Mouse (Mus musculus) heart, embryonic 11.5 days (tissue): ENCODE results near the gene Foxo3. TPM values are rescaled to one million over a fixed set of nuclear protein-coding genes. Genes with fewer than 3 reads are reported as not detected.

Experiments
- ATAC-seq: fragments of 200-750 bp; cut with Nextera tagmentation; replicated peaks from 2 replicates; pipeline ENCODE4 v1.8.0; 2017; ENCODE audit warnings: moderate library complexity; ENCODE audit not compliant: insufficient number of reproducible peaks, low FRiP score, low TSS enrichment
- H3K27ac ChIP-seq: fragments of 300-500 bp; sonication (generic); 2 replicates; pipeline ENCODE4 v1.5.1; 2014; ENCODE audit warnings: mild to moderate bottlenecking, low read depth, low read length
- H3K27me3 ChIP-seq: fragments of 300-500 bp; sonication (generic); 2 replicates; pipeline ENCODE4 v1.6.1; 2014; ENCODE audit warnings: mild to moderate bottlenecking, low read length, mixed read lengths; ENCODE audit not compliant: control insufficient read depth, insufficient read depth
- H3K36me3 ChIP-seq: fragments of 300-500 bp; sonication (generic); 2 replicates; pipeline ENCODE4 v1.6.1; 2014; ENCODE audit warnings: mild to moderate bottlenecking, low read length, moderate library complexity, mixed read lengths; ENCODE audit not compliant: control insufficient read depth, insufficient read depth
- H3K4me1 ChIP-seq: fragments of 300-500 bp; sonication (generic); 2 replicates; pipeline ENCODE4 v1.6.1; 2014; ENCODE audit warnings: low read length; ENCODE audit not compliant: control insufficient read depth, insufficient read depth
- H3K4me2 ChIP-seq: fragments of 300-500 bp; sonication (generic); 2 replicates; pipeline ENCODE4 v1.6.1; 2014; ENCODE audit warnings: mild to moderate bottlenecking, moderate library complexity
- H3K4me3 ChIP-seq: fragments of 300-500 bp; sonication (generic); 2 replicates; pipeline ENCODE4 v1.5.1; 2014; ENCODE audit warnings: low read depth, low read length
- H3K9ac ChIP-seq: fragments of 300-500 bp; sonication (generic); 2 replicates; pipeline ENCODE4 v1.6.1; 2014; ENCODE audit warnings: mild to moderate bottlenecking, low read depth, low read length, moderate library complexity
- H3K9me3 ChIP-seq: fragments of 300-500 bp; sonication (generic); replicated peaks from 2 replicates; pipeline ENCODE4 v1.6.1; 2016; ENCODE audit warnings: low read length; ENCODE audit not compliant: control insufficient read depth
- WGBS: fragments of 180-500 bp; shearing (Covaris S2); extraction: QIAGEN DNeasy Blood & Tissue Kit; methylation state at CpG from one replicate; pipeline ENCODE4 v1.1.7; 2014; ENCODE audit not compliant: insufficient replicate concordance; 5-methylcytosine and 5-hydroxymethylcytosine counted together
- polyA plus RNA-seq: library from polyadenylated mRNA; unstranded; fragments of >200 nt; fragmentation: Nextera tagmentation; extraction: Ambion mirVana; gene quantifications from 2 replicates; pipeline ENCODE4 v1.2.1, GENCODE M21; 2014

Gene Foxo3
- polyA plus RNA-seq, 1 experiment from 2014 or later, result 7.3 TPM

DNA sequence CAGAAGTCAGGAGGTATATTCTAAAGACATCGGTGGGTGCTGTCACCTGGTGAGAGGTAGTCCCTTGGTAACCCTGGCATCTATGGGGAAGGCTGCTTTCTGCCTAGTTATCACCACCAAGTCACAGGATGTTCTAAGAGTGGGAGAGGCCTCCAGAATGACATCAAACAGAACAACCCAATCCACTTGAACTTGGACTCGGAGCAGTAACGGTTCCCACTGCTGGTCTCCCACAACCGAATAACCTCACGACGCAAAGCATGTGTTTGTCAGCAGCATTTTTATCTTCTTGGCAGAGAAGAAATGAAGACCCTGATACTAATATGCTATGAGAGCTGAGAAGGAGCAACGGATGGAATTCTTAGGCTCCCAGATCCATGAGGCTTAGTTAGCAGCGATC, 87.5 kb downstream of the Foxo3 start:
- no peak overlapping the region for H3K9ac ChIP-seq
- no peak overlapping the region for H3K4me3 ChIP-seq
- peaks cover 13% of the 10 kb centered on the region for H3K36me3 ChIP-seq
- 62% methylated on average over 8 of the region's 8 CpGs for WGBS
- H3K27ac ChIP-seq, result no peak overlapping the region
- H3K4me2 ChIP-seq, result no peak overlapping the region
- H3K4me1 ChIP-seq, result peaks cover 47% of the 10 kb centered on the region
- no peaks in the 10 kb centered on the region for H3K27me3 ChIP-seq
- no peak for ATAC-seq
- H3K9me3 ChIP-seq, result no peaks in the 10 kb centered on the region

DNA sequence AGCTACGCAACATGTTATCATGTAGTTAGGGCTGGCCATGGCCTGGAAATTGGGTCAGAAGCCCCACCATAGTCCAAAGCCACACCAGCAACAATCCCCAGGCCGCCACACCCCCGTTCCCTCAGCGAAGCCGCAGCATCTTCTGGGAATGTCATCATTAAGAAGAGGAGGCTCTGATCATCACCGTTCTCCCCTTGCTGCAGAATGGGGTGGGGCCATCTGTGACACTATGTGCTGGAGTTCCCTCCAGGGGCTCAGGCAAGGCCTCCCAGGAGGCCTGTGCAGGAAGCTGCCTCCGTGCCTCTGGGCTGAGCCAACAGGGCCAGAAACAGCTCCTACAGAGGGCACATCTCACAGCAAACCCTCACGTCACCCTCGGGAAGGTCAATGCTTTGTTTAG, 88.5 kb downstream of the Foxo3 start:
- Histone ChIP-seq H3K27me3 (no peaks in the 10 kb centered on the region), H3K4me1 (peaks cover 40% of the 10 kb centered on the region), H3K36me3 (peaks cover 15% of the 10 kb centered on the region), H3K9ac (no peak overlapping the region), H3K4me2 (no peak overlapping the region), H3K9me3 (no peaks in the 10 kb centered on the region), H3K4me3 (no peak overlapping the region), H3K27ac (no peak overlapping the region)
- no peak for ATAC-seq
- WGBS, result 53% methylated on average over 9 of the region's 9 CpGs

DNA sequence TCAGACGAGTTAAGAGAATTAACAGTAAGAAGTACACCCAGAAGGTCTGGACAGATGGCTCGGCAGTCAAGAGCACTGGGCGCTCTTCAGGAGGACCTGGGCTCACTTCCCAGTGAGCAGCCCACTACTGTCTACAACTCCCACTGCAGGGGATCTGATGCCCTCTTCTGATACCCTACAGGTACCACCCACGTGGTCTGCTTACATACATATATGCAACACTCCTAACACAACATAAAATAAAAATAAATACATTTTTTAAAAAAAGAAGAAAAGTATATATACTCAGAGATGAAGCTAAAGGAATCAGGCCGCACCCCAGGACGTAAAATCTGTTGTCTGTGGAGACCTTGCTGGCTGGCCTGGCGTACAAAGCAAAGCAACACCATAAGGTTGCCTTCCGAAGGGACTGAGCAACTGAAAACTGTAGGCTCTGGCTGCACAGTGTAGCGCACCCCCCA, 89.6 kb downstream of the Foxo3 start:
- Histone ChIP-seq H3K9me3 (no peaks in the 10 kb centered on the region), H3K27me3 (no peaks in the 10 kb centered on the region), H3K4me3 (no peak overlapping the region), H3K36me3 (peaks cover 15% of the 10 kb centered on the region), H3K27ac (no peak overlapping the region), H3K4me1 (peaks cover 31% of the 10 kb centered on the region), H3K4me2 (no peak overlapping the region), H3K9ac (no peak overlapping the region)
- ATAC-seq, result no peak
- 81% methylated on average over 9 of the region's 9 CpGs for WGBS

DNA sequence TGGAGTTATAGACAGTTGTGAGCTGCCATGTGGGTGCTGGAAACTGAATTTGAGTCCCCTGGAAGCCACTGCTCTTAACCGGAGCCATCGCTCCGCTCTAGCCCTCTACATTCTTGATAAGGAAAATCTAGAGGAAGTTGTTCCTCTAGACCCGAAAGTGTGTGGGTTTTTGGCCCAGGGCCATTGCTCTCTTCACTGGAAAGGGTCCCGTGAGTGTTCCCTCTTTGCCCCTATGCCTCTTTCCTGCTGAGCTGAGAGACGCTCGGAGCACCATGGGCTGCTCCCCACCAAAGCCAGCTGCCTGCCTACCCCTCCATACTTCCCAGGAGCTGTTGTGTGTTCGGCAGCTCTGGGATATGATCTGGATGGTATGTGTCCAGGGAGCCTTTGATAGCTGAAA, 96.2 kb downstream of the Foxo3 start:
- WGBS, result 70% methylated on average over 8 of the region's 8 CpGs
- H3K9me3 ChIP-seq, result no peaks in the 10 kb centered on the region
- H3K4me3 ChIP-seq, result no peak overlapping the region
- no peak overlapping the region for H3K9ac ChIP-seq
- no peak overlapping the region for H3K4me2 ChIP-seq
- ATAC-seq, result no peak
- H3K36me3 ChIP-seq, result peaks cover 10% of the 10 kb centered on the region; the same call in 1 of the 2 replicates
- no peaks in the 10 kb centered on the region for H3K27me3 ChIP-seq
- H3K4me1 ChIP-seq, result no peaks in the 10 kb centered on the region
- no peak overlapping the region for H3K27ac ChIP-seq

DNA sequence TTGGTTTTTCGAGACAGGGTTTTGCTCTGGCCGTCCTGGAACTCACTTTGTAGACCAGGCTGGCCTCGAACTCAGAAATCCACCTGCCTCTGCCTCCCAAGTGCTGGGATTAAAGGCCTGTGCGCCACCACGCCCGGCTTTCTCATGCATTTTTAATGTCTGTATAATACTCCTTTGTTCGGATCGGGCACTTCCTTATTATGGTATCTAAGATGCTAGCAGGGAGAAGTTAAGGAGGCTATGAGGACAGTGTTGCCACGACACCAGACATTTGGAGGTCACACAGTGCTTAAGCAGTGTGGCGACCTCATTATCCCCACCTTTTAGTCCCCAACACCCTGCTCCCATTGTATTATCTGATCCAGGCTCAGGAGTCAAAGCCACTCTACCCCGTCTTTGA, 97.8 kb downstream of the Foxo3 start:
- H3K4me2 ChIP-seq, result no peak overlapping the region
- 91% methylated on average over 11 of the region's 11 CpGs for WGBS
- H3K9me3 ChIP-seq, result no peaks in the 10 kb centered on the region
- H3K4me3 ChIP-seq, result no peak overlapping the region
- no peak for ATAC-seq
- no peak overlapping the region for H3K27ac ChIP-seq
- no peaks in the 10 kb centered on the region for H3K27me3 ChIP-seq
- H3K9ac ChIP-seq, result no peak overlapping the region
- H3K36me3 ChIP-seq, result no peaks in the 10 kb centered on the region
- H3K4me1 ChIP-seq, result no peaks in the 10 kb centered on the region

DNA sequence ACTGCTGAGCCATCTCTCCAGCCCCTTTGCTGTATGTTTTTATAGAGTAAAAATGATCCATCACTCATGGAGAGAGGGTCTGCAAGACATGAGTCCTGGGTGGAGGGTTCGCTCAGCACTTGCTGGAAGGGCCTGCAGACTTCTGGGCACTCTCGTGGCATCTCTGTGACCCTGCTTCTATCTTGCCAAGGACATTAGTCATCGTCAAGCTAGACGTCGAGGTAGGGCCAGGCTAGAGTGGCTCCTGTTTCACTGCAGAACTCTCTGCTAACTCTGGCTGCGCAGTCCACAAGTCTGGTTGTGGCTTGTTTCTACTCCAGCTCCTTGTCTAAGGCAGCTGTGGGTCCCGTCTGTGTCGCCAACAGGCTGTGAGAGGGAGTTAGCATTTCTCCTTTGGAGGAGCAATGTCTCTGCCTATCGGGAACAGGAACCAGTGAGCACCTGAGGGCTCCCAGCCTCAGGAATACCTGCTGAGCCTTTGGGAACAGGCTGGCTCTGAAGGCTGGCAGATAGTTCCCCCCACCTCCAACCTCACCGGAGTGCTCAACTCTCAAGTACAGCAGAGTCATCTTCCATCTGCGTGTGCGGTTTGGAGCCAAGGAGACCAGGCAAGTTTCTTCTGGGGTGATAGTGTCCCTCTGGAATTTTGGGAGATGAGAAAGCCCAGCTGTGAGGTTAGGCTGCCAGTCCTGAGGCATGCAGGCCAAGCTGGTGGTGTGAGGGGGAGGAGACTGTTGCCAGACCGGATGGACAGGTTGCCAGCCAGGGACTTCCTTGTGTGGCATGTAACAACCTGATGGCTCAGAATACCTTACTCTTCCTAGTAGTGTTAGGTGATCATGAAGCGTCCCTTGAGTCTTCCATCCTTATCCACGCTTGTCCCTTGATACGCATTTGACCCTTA, 98.5 kb downstream of the Foxo3 start:
- no peaks in the 10 kb centered on the region for H3K4me1 ChIP-seq
- H3K9me3 ChIP-seq, result no peaks in the 10 kb centered on the region
- WGBS, result 72% methylated on average over 16 of the region's 16 CpGs
- H3K4me2 ChIP-seq, result no peak overlapping the region
- ATAC-seq, result no peak
- no peak overlapping the region for H3K27ac ChIP-seq
- H3K4me3 ChIP-seq, result no peak overlapping the region
- H3K27me3 ChIP-seq, result no peaks in the 10 kb centered on the region
- no peaks in the 10 kb centered on the region for H3K36me3 ChIP-seq
- H3K9ac ChIP-seq, result no peak overlapping the region

DNA sequence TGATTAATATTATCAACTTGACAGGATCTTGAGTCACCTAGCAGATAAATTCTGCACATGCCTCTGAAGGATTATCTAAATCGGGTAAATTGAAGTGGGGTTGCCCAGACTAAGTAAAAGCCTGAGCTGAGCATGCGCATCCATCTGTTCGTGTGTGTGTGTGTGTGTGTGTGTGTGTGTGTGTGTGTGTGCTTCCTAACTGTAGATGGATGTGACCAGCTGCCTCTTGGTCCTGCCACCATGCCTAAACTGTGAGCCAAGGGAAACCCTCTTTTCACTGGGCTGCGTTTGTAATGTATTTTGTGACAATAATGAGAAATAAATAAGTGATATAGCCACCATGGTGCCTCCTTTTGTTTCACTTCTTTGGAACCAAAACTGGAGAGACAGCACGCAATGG, 102.3 kb downstream of the Foxo3 start:
- 73% methylated on average over 5 of the region's 5 CpGs for WGBS
- Histone ChIP-seq H3K4me2 (no peak overlapping the region), H3K4me1 (peaks cover 4% of the 10 kb centered on the region; the same call in 1 of the 2 replicates), H3K9me3 (no peaks in the 10 kb centered on the region), H3K27me3 (no peaks in the 10 kb centered on the region), H3K27ac (no peak overlapping the region), H3K4me3 (no peak overlapping the region), H3K9ac (no peak overlapping the region), H3K36me3 (no peaks in the 10 kb centered on the region)
- no peak for ATAC-seq

DNA sequence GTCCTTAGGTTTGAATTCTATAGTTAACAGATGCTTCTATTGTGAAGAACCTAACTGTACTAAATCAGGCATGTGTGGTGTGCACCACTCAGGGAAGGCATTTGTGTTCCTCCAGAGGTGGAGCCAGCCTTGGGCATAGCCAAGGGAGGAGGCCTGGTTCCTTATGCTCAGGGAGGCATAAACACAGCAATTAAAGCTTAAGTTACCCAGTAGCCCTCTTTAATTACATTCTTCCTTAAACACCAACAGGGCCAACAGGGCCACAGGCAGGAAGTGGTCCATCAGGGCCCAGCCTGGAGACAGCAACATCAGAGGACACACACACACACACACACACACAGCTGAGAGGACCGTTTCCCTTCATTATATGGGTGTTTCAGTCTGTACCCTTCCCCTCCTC, 102.7 kb downstream of the Foxo3 start:
- no peak overlapping the region for H3K4me3 ChIP-seq
- peaks cover 4% of the 10 kb centered on the region; the same call in 1 of the 2 replicates for H3K4me1 ChIP-seq
- no peak for ATAC-seq
- WGBS, result 33% methylated on average over 1 of the region's 1 CpGs
- H3K36me3 ChIP-seq, result no peaks in the 10 kb centered on the region
- H3K27me3 ChIP-seq, result no peaks in the 10 kb centered on the region
- no peaks in the 10 kb centered on the region for H3K9me3 ChIP-seq
- no peak overlapping the region for H3K27ac ChIP-seq
- no peak overlapping the region for H3K4me2 ChIP-seq
- no peak overlapping the region for H3K9ac ChIP-seq

DNA sequence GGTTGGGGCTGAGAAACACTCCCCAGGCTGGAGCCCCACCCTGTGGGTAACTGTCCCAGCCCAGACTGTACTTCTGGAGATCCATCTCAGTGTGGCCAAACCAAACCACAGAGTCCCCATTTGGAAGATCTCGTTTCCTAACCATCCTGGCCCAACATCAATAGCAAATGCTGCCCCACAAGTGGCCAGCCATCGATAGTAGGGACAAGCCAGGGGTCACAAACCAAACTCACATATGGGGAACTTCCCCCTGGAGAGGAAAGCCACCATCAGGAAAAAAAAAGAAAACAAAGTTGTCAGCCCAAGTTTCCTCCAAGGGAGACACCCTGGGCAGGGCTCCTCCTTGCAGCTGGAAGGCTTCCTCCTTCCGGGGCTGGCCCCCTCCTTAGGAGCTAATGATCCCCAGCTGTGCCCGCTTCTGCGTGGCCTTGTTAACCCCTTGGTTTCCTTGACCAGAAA, 105.6 kb downstream of the Foxo3 start:
- no peaks in the 10 kb centered on the region for H3K36me3 ChIP-seq
- H3K9ac ChIP-seq, result no peak overlapping the region
- ATAC-seq, result no peak; the same call in 1 of the 2 replicates
- WGBS, result 12% methylated on average over 5 of the region's 5 CpGs
- H3K4me3 ChIP-seq, result no peak overlapping the region
- H3K27ac ChIP-seq, result no peak overlapping the region
- no peaks in the 10 kb centered on the region for H3K9me3 ChIP-seq
- H3K4me2 ChIP-seq, result no peak overlapping the region
- peaks cover 4% of the 10 kb centered on the region; the same call in 1 of the 2 replicates for H3K4me1 ChIP-seq
- no peaks in the 10 kb centered on the region for H3K27me3 ChIP-seq
